Mouse (Mus musculus): Measurements from ENCODE around the gene Stard5.

The Stard5 gene

DNA sequence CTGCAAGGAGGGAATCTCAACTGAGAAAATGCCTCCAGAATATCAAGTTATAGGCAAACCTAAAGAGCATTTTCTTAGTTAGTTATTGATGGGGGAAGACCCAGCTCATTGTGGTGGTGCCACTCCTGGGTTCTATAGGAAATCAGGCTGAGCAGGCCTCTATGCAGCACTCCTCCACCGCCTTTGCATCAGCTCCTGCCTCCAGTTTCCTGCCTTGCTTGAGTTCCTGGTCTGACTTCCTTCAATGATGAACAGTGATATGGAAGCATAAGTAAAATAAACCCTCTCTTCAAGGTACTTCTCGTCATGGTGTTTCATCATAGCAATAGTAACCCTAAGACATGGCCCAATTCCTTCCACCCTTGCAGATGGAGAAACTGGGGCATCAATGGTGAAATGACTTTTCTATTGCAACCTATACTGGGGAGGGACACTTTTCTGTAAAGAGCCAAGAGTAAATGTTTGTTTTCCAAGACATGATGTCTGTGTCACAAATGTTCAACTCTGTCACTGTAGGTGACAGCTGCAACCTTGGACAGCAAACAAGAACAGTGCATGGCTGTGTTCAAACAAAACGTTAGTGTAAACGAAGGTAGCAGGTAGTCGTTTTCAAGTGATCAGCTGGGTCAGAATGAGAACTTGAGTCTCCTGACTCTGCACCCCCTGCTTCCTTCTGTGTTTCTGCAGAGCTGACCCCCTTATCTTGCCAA, 36.3 kb downstream of the Stard5 start:
- no peak for DNase-seq

DNA sequence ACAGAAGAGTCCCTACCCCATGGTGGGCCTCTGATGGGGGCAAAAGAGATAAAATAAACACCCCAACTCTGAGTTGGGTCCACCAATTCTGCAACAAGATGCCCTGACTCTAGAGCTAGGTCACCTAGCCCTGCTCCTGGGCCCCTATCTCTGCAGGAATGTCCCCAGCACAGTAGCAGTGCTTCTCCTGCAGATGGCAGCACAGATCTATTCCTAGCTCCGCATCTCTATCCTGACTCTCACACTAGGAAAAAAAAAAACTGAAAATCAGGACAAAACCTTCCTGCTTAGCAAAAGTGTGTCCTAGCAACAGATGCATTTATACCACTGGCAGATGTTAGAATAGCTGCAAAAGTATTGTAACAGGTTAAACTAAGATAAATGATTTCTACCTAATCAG, 37.0 kb downstream of the Stard5 start:
- peak; percentile 42 for DNase-seq

DNA sequence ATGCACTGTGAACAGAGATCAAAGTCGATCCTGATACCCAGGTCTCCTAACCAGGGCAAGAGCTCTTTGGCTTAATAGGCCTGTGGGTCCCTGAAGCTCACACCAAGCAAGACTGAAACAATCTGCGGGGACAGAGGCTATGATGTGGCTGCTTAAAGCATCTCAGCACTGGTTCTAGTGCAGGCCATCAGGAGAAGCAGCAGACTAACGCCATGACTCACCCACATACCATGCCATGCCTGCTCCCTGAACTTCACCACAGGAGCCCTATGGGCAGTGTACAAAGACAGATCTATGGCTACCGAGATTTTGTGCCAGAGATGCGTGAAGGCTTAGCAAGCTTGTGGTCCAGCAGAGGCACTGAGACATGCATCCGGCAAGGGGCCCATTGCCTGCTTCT, 39.8 kb downstream of the Stard5 start:
- DNase-seq: no peak

DNA sequence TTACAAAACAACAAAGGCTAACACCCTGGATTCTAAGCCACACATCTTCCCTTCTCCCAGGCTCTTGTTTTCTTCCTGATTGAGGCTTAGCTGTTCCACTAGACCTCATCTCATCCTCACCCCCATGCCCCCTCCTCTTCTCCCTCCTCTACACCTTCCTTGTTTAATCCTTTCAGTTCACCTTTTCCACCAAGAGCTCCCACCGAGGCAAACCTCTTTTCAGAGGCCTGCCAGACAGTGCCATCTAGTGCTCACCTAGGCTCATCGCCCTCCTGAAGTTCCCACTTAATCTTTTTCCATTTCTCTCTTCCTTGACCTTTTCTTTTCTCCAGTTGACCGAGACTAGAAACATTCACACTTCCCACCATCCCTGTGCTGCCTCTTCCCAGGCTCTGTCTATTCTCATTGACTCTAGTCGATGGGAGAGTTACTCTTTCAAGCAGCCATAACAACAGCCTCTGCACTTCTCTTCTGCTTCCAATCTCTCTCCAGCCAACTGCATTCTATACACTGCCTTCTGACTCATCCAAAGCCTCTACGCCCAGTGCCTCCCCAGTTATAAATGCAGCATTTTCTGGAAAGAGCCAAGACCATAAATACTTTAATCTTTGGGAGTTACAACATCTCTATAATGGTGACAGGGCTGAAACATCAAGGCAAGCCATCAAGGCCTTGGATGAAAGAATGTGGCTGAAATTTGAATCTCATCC, 43.9 kb downstream of the Stard5 start:
- peak; percentile 41 for DNase-seq

DNA sequence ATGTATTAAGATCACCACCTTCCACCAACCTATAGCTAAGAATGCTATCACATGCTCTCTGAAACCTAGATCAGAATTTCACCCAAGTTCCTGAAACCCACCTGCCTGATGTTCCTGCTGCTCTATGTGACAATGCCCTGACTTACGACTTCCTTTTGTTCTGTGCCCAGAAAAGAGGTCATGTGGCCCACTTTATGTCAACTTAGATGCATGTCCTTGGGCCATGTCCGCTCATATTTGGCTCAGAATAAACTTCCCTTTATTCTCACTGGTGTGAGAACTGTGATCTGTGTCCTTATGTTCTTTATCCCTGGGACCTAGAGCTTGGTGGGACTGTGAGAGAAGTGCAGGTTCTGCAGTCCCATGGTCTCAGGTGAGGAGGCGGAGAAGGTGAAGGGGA, 45.5 kb downstream of the Stard5 start:
- DNase-seq: no peak

DNA sequence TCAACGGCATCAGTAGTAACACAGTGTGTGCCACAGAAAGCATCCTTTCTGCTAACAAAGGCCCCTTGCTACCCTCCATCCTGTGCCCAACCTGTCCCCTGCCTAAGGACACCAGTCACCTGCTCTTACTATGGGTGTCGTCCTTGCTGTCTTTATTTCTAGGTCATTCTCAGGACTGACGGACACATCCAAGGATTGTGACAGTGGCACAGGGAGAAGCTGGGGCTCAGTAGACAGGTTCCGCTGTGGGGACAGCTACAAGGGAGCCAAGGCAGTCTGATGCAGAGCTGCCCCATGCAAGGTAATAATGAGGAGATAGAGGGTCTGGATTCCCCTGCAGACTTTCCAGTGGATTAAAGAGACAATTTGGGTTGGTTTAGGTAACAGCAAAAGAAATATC, 46.7 kb downstream of the Stard5 start:
- DNase-seq: no peak

DNA sequence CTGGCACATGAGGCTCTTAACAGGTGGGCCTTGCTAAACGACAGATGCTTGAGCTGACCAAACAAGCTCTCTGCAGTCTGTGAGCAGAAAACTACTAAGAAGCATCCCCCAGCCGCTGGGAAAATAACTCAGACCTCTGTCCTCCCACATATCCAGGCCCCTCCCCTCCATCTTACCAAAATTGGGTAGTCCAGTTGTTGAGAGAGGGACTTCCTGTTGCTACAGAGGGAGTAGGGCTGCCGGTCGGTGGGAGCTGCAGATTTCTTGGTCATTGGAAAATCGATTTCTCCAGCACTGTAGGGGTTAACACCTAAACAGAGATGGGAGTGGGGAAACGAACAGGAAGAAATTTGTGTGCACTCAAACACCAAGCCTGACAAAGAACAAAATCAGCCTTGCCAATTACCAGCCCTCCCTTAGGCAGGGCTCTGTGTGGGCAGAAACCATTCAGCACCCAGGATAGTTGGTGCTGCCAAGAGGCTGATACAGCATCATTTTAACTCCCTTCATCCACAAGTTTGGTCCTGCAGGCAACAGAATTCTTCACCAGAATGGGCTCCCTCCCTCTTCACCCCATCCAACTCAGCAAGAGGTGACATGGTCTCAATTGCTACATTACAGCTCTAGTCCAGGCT, 51.0 kb downstream of the Stard5 start:
- DNase-seq: no peak

DNA sequence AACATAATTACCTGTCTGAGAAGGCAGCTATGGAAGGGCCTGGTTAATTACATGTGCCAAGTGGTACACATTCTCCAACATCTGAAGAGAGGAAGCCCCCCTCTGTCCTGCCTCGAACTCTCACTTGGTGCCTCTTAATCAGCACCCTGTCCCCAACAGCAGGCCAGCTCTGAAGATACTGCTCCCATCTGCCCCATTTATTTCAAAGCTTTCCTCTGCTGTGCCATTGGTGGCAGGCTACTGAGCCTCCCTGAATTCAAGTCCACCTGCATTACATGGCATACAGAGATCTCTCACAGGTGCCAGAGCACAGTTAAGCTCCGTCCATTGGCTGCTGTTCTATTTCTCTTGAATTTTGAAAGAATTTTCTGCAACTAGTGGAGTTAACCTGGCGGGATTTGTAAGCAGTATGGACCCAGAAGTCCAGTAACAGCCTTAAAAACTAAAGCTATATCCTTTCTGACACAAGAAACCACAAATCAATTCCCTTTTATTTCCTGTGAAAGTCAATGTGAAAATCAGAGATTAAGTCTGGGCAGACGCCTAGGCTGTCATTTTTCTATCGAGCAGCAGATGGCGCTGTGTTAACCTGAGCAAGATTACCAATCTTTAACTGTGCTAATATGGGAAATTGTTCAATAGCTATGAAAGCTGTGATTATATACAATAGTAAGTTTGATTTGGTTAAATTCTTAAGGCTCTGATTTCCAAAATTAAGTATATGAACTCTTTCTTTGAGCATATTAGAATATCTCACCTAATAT, 63.9 kb downstream of the Stard5 start:
- peak; percentile 20 for DNase-seq

DNA sequence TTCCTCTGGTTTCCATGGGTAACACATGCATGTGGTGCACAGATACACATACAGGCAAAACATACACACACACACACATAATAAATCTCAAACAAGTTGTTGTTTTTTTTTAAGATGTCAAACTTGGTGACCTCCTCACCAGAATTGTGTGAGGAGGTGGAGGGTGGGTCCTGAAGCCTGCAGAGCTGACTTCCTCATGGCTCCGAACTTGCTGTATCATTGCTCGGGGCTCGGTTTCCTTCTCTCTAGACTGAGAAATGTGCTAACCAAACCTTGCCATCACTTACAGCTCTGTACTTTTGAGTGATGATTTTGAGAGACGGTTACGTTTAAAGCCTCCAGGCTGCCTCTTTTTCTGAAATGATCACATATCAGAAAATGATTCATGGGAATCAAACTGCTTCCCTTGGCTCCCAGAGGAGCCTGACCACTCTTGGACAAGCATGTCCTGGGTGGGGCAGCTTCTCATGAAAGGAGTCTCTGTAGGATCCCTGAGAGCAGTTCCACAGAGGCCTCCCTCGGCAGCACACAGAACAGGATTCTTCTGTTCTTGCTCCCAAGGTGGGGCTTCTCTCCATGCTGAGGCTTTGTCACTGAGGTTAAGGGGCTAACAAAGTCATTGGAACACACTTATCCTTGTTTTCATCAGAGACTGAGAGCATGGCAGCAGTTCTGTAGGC, 67.4 kb downstream of the Stard5 start:
- no peak for DNase-seq

Measured in kidney, adult 18-20 months (tissue).